Mouse (Mus musculus): ENCODE measurements at regions not wholly inside any gene's neighbourhood (a gene's known extent, or its start where the extent isn't known, plus 50 kb on each side); places are given as distances from the start of the nearest gene placed in this dataset.
A peak's percentile ranks its signal among the peaks of the same experiment; 100 is the strongest.
"Not testable (repeated sequence)": the region's sequence is repeated elsewhere in the genome, so short reads cannot be mapped to it uniquely, and the experiment has no call there.

DNA sequence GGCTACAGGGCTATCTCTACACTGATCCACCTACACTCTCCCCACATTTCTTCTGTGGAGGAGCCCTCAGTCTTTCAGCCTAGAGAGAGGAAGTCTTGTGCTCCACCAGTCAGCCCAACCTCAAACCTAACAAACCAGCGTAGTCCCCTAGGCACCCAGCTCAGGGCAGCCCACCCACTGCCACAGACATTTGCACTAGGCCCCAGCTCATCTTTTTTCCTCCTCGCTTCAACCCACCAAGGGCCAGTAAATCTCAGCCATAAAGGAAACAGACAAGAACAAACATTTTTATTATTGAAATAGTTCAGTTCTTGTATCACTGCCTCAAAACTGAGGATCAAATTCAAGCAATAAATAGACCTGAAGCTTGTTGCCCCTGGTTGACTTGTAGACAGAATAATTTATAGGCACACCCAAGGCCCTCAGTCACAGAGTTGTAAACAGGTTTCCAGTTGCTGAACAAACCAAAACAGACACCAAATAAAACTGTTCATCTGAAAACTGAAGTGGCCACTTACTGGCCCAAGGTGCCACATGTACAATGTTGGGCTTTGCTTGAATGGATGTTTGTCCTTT is 58.0 kb upstream of the Cdyl start:
- DNase-seq, result no peak

DNA sequence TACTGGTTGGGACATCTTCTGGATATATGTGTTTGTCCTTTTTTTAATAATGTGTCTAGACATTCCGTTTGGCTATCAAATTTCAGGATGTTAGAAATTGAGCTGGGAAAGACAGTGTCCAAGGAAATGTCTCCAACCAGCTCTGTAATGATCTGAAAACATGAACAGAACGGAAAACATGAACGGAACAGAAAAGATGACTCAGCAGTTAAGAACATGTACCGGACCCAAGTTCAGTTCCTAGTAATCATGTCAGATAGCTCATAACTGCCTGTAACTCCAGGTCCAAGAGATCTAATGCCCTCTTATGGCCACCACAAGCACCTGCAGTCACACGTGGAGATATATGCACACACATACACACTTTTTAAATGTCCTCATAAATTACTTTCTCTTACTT is 56.6 kb upstream of the Cdyl start:
- DNase-seq, result no peak

DNA sequence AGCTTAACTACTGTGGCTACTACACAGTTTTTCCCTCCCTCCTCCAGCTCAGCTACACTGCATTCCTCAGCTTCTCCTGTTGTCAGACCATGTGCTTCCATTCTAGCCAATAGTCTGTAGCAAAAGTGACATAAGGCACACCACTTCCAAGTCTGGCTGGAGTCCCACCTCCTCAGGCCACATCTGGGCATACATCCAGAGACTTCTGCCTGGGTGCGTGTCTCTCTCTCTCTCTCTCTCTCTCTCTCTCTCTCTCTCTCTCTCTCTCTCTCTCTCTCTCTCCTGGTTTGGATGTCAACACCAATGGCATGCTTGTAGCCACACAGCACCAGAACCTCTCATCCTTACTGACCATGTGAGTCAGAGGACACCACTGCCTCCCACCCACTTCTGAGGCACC is 55.6 kb upstream of the Cdyl start:
- DNase-seq, result peak; percentile 40

DNA sequence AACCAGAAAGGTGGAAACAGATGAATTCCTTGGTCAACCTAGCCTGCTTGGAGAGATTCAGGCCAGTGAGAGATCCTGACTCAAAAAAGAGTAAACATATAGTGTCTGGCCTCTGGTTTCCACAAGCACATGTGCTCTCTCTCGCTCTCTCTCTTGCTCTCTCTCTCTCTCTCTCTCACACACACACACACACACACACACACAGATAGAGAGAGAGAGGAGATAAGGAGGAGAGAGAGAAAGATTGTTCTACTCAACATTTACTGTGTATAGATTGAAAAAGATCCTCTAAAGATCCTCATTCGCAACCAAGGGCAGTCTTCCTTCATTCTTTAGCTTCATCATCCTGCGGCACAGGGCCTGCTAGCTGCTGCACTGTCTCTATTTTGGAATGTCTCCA is 54.9 kb upstream of the Cdyl start:
- DNase-seq, result no peak

DNA sequence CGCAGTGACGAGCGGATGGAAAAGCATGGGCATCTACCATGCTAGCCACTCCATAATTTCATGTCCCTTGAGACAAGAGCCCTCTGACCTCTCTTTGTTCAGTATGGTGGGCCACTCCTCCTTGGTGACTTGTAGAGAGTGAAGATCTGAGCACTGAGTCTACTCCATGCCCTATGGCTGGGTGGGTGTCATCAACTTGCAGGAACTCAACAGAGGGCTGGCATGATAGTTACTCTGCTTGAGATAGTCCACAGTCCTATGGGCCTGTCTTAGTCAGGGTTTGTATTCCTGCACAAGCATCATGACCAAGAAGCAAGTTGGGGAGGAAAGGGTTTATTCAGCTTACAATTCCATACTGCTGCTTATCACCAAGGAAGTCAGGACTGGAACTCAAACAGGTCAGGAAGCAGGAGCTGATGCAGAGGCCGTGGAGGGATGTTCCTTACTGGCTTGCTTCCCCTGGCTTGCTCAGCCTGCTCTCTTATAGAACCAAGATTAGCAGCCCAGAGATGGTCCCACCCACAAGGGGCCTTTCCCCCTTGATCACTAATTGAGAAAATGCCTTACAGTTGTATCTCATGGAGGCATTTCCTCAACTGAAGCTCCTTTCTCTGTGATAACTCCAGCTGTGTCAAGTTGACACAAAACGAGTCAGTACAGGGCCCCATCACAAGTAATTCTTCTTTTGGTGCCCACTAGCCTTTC is 52.6 kb upstream of the Cdyl start:
- DNase-seq, result not testable (repeated sequence)

DNA sequence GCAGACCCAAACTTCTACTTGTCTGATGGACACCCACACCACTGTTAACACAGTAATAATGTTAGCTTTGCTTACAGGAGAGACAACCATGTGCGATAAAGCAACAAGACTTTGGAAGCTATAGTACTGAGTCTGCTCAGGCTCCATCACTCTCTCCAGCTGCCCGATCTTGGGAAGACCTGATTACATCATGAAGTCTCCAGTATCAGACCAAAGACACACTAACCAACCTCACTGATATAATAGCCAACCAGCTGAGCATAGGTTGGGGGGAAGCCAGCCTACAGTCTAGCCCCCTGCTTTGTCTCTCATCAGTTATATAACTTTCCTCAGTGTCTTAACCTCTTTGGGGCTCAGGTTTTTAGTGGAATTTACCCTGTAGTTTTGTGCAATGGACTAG is 51.9 kb upstream of the Cdyl start:
- DNase-seq, result no peak
